ENCODE assay signal across 27 mouse cellular contexts in genomic region chr10:3524513-3524912, GRCm38 (mm10). TPM values are rescaled to one million over a fixed set of nuclear protein-coding genes. Genes with fewer than 3 reads are reported as not detected.
DNase-seq lines count a peak whose midpoint lies in the region; ATAC-seq and TF ChIP-seq lines count a peak whose summit lies in the region.
"Had no signal": no experiment of that assay in that cellular context is flagged by ENCODE, and none has a peak within 500 bp of the region (broad histone marks: within the 10 kb centered on the region; RNA-seq: fewer than 3 reads in every experiment).

No protein-coding gene starts in this region.

- intact Hi-C loops in heart, adult 2 months (cut with DNase I), result loop anchor here (2.0 kb wide), 1 partner anchor 130 kb away; no protein-coding TSS in a partner anchor
- intact Hi-C loops in heart, postnatal 10 days (cut with DNase I), result no loop called here

- TF ChIP-seq POLR2A in heart, adult 2 months (IDR thresholded peaks at IDR 0.05; ENCODE audit: insufficient read depth, low read depth, low read length), result no peak

- TF ChIP-seq EP300 in heart, adult 2 months (IDR thresholded peaks at IDR 0.05; ENCODE audit: insufficient read depth, low read depth, low read length), result no peak

- no peak overlapping the region for H3K4me2 ChIP-seq in heart, embryonic 12.5 days
- H3K4me2 ChIP-seq in heart, embryonic 15.5 days, result no peak overlapping the region
- H3K4me2 ChIP-seq in forebrain, embryonic 12.5 days, result no peak overlapping the region
- H3K4me2 ChIP-seq: hindbrain, embryonic 12.5 days; hindbrain, embryonic 15.5 days had no signal

- DNase-seq in heart, adult 2 months, result no peak
- no peak for DNase-seq in heart, postnatal 4 days
- no peak for DNase-seq in heart, postnatal 10 days
- no peak for DNase-seq in heart, adult 18-20 months
- DNase-seq: adrenal gland, adult 2 months; adrenal gland, postnatal 25 days; B cell, adult 2 months; cerebellum, adult 11-12 months; cerebellum, adult 8-10 months; cerebellum, postnatal 14 days; forebrain, postnatal 0 days; gastrocnemius, adult 2 months; gastrocnemius, postnatal 14 days; kidney, adult 2 months had no signal

- ATAC-seq in heart, embryonic 12.5 days (ENCODE audit: insufficient number of reproducible peaks, low FRiP score), result no peak
- no peak for ATAC-seq in heart, embryonic 15.5 days (replicated peaks; ENCODE audit: insufficient number of reproducible peaks, insufficient read depth, low FRiP score, low read depth)
- ATAC-seq in forebrain, embryonic 12.5 days (ENCODE audit: low FRiP score), result no peak
- ATAC-seq: forebrain, embryonic 14.5 days; forebrain, postnatal 0 days; intestine, postnatal 0 days had no signal

- peak overlapping the region; percentile 57 for H3K27ac ChIP-seq in heart, adult 2 months
- H3K27ac ChIP-seq in heart, embryonic 12.5 days (ENCODE audit: poor library complexity, severe bottlenecking), result peak overlapping the region; percentile 84
- peak overlapping the region; percentile 84 for H3K27ac ChIP-seq in heart, embryonic 15.5 days
- H3K27ac ChIP-seq in forebrain, embryonic 12.5 days, result no peak overlapping the region
- H3K27ac ChIP-seq: forebrain, embryonic 10.5 days; gastrocnemius, adult 2 months; hindbrain, embryonic 12.5 days; hindbrain, embryonic 15.5 days; kidney, postnatal 0 days had no signal

- H3K27me3 ChIP-seq in heart, adult 2 months (ENCODE audit: control insufficient read depth, insufficient read depth, low read length), result no peaks in the 10 kb centered on the region
- H3K27me3 ChIP-seq in heart, embryonic 12.5 days (replicated peaks), result no peaks in the 10 kb centered on the region
- no peaks in the 10 kb centered on the region for H3K27me3 ChIP-seq in heart, embryonic 15.5 days
- no peaks in the 10 kb centered on the region for H3K27me3 ChIP-seq in forebrain, embryonic 12.5 days
- H3K27me3 ChIP-seq: CH12.LX; hindbrain, embryonic 12.5 days; hindbrain, embryonic 15.5 days had no signal

- H3K36me3 ChIP-seq in heart, adult 2 months (ENCODE audit: control insufficient read depth, insufficient read depth, low read length), result peaks cover 13% of the 10 kb centered on the region
- H3K36me3 ChIP-seq in heart, embryonic 12.5 days, result no peaks in the 10 kb centered on the region
- H3K36me3 ChIP-seq in heart, embryonic 15.5 days, result no peaks in the 10 kb centered on the region
- H3K36me3 ChIP-seq in forebrain, embryonic 12.5 days (replicated peaks), result no peaks in the 10 kb centered on the region
- H3K36me3 ChIP-seq: forebrain, embryonic 10.5 days; G1E; hindbrain, embryonic 12.5 days; hindbrain, embryonic 15.5 days had no signal

- no peak for TF ChIP-seq CTCF in heart, adult 2 months (IDR thresholded peaks at IDR 0.05)

- H3K9me3 ChIP-seq in heart, embryonic 12.5 days (replicated peaks), result no peaks in the 10 kb centered on the region
- no peaks in the 10 kb centered on the region for H3K9me3 ChIP-seq in heart, embryonic 15.5 days (replicated peaks)
- H3K9me3 ChIP-seq in forebrain, embryonic 12.5 days, result no peaks in the 10 kb centered on the region
- H3K9me3 ChIP-seq: forebrain, embryonic 10.5 days; hindbrain, embryonic 12.5 days; hindbrain, embryonic 15.5 days had no signal

- 54% methylated on average over 3 of the region's 3 CpGs for WGBS in heart, adult 2 months
- 43% methylated on average over 3 of the region's 3 CpGs for WGBS in heart, embryonic 12.5 days
- 46% methylated on average over 3 of the region's 3 CpGs for WGBS in heart, embryonic 15.5 days
- 81% methylated on average over 3 of the region's 3 CpGs for WGBS in forebrain, embryonic 12.5 days

- peaks cover 9% of the 10 kb centered on the region; the same call in 1 of the 2 replicates for H3K4me1 ChIP-seq in heart, adult 2 months (ENCODE audit: control insufficient read depth, insufficient read depth, low read length)
- peaks cover 82% of the 10 kb centered on the region for H3K4me1 ChIP-seq in heart, embryonic 12.5 days (replicated peaks)
- peaks cover 70% of the 10 kb centered on the region for H3K4me1 ChIP-seq in heart, embryonic 15.5 days (replicated peaks)
- H3K4me1 ChIP-seq in forebrain, embryonic 12.5 days, result no peaks in the 10 kb centered on the region
- H3K4me1 ChIP-seq: forebrain, embryonic 10.5 days; hindbrain, embryonic 12.5 days; hindbrain, embryonic 15.5 days had no signal

- H3K4me3 ChIP-seq in heart, adult 2 months, result no peak overlapping the region
- H3K4me3 ChIP-seq in heart, embryonic 12.5 days, result no peak overlapping the region
- no peak overlapping the region for H3K4me3 ChIP-seq in heart, embryonic 15.5 days
- no peak overlapping the region for H3K4me3 ChIP-seq in forebrain, embryonic 12.5 days (replicated peaks)
- H3K4me3 ChIP-seq: forebrain, embryonic 10.5 days; gastrocnemius, adult 2 months; hindbrain, embryonic 12.5 days; hindbrain, embryonic 15.5 days had no signal

- H3K9ac ChIP-seq in heart, adult 2 months (ENCODE audit: low read depth, low read length), result no peak overlapping the region
- H3K9ac ChIP-seq in heart, embryonic 12.5 days, result no peak overlapping the region
- peak overlapping the region; percentile 40 for H3K9ac ChIP-seq in heart, embryonic 15.5 days
- no peak overlapping the region for H3K9ac ChIP-seq in forebrain, embryonic 12.5 days
- H3K9ac ChIP-seq: forebrain, postnatal 0 days; hindbrain, embryonic 12.5 days; hindbrain, embryonic 15.5 days had no signal

- H3K79me2 ChIP-seq in heart, adult 2 months (replicated peaks; ENCODE audit: control insufficient read depth, insufficient read depth, low read length), result no peaks in the 10 kb centered on the region

RNA-seq across cellular contexts. Expression of gene Iyd, which starts 15.5 kb away (rescaled TPM):
- not detected for total RNA-seq in heart, adult 2 months (2021)
- 0.26 TPM in 1 of 2 replicates, not detected in the other for polyA plus RNA-seq in heart, adult 2 months (2012; rRNA removed)
- under 1 TPM; 0.29 to 0.38 TPM for total RNA-seq in heart, postnatal 4 days (2021)
- 0.42 and 0.49 TPM in 2 replicates for polyA plus RNA-seq in heart, embryonic 12.5 days (2016; fragmentation: Nextera tagmentation; extraction: Ambion mirVana)
- total RNA-seq in heart, postnatal 10 days (2021), result under 1 TPM in 1 of 2 experiments, not detected in 1; 0.79 TPM
- 0.55 and 1.3 TPM in 2 replicates for polyA plus RNA-seq in heart, embryonic 15.5 days (2015; fragmentation: Nextera tagmentation; extraction: Ambion mirVana)
- not detected for total RNA-seq in heart, adult 18-20 months (2021)
- not detected in 2 replicates for polyA plus RNA-seq in forebrain, embryonic 12.5 days (2016; fragmentation: Nextera tagmentation; extraction: Ambion mirVana)
- total RNA-seq: CH12.LX; gastrocnemius, adult 2 months; gastrocnemius, postnatal 14 days; hematopoietic stem cell, adult 5-6 weeks had no signal
- polyA plus RNA-seq: embryonic facial prominence, embryonic 11.5 days; forebrain, embryonic 10.5 days; G1E; hindbrain, embryonic 12.5 days had no signal
